Mouse (Mus musculus) cerebellum, postnatal 25 days (tissue): ENCODE data around the gene Gm21704.
"Not testable (repeated sequence)": the region's sequence is repeated elsewhere in the genome, so short reads cannot be mapped to it uniquely, and the experiment has no call there.

ENCODE experiments used
- DNase-seq, 2 experiments: peaks; one replicate each; pipeline ENCODE4 v3.0.0; 2021; ENCODE audit warnings: mixed read lengths in 2 of 2

Gene Gm21704

GRCm38 (mm10) chrY:3410067-3410466 is at the start of gene Gm21704, which contains the start of gene Gm21708:
Gene Gm21704, minus strand, starts transcription at chrY:3410167.
Gene Gm21708, minus strand, starts transcription at chrY:3410167.
- DNase-seq = not testable (repeated sequence)

DNA sequence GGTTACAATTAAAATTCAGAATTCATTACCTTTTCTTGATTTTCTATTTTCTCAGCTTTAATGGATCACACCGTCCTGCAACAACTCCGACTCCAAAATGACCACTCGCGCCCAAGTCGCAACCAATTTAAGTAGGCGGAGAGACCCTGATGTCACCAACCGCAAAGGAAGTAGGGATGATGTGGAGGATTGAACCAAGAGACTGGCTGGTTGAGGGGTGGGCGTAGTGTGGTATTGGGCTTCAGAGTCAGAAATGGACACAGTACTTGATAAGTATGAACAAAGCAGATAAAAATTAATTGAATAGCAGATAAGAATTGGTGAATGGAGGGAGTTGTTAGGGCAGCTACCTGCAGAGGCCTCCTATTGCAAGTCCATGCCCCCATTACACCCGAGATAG is 64.7 kb downstream of the Gm21704 start, which contains the start of gene Gm21693:
Gm21693 (minus strand) TSS at position 101 of the 400 bp plus-strand sequence.
- DNase-seq = not testable (repeated sequence)

- DNase-seq = not testable (repeated sequence)
Observed at GRCm38 (mm10) chrY:3340661-3341060, 69.3 kb downstream of the Gm21704 start.
